Mouse (Mus musculus): ENCODE measurements around the gene Zmynd11.

DNA sequence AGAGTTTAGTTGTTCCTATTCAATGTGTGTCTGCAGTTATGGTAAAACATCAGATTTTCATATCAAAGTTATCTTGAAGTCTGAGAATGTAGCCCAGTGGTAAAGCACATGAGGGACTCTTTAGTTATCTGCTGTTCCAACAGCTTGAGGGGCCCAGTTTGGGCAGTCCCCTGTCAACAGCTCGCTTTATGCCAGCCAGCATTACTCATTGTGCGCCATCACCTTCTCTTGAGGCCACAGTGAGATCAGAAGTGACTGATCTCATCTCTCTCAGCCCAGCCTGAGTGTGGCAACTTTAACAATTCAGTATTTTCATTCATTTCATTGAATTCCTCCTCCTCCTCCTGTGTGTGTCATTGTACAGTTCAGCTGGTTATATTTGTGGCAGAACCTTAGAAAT, 129.2 kb downstream of the Zmynd11 start:
- no peak for TF ChIP-seq POLR2A (IDR thresholded peaks at IDR 0.05; ENCODE audit: control insufficient read depth, low read depth, low read length)
- TF ChIP-seq CTCF (IDR thresholded peaks at IDR 0.05; ENCODE audit: control insufficient read depth, insufficient read depth, insufficient replicate concordance, low read depth, low read length), result no peak
